Mouse (Mus musculus): Measurements from ENCODE around the gene Usp27x.

The Usp27x gene

GRCm38 (mm10) chrX:7375716-7376480 is at the start of gene Usp27x:
Gene Usp27x, minus strand, starts transcription at chrX:7375830.
- DNase-seq: peak; percentile 54 to 58

- peak; percentile 70 to 74 for DNase-seq
These were observed 47.1 kb upstream of the Usp27x start for GRCm38 (mm10) chrX:7422691-7423111.

- DNase-seq: peak in 1 of 2 experiments; percentile 5
These were observed 46.5 kb upstream of the Usp27x start for GRCm38 (mm10) chrX:7422166-7422565.

- DNase-seq: peak; percentile 72 to 80
These were observed 45.4 kb upstream of the Usp27x start for GRCm38 (mm10) chrX:7421016-7421415.

GRCm38 (mm10) chrX:7416178-7416871 is 40.7 kb upstream of the Usp27x start:
- no peak for DNase-seq

- DNase-seq: no peak
These were observed 39.7 kb upstream of the Usp27x start for GRCm38 (mm10) chrX:7415308-7415707.

GRCm38 (mm10) chrX:7412239-7413033 is 36.8 kb upstream of the Usp27x start:
- no peak for DNase-seq

GRCm38 (mm10) chrX:7376586-7376985 is 956 bp upstream of the Usp27x start:
- no peak for DNase-seq

- peak in 1 of 2 experiments; percentile 12 for DNase-seq
These were observed 311 bp downstream of the Usp27x start for GRCm38 (mm10) chrX:7375322-7375715.

- DNase-seq: peak; percentile 23 to 26
These were observed 50.2 kb downstream of the Usp27x start for GRCm38 (mm10) chrX:7325455-7325854.

- DNase-seq: peak; percentile 72 to 73
These were observed 53.3 kb downstream of the Usp27x start for GRCm38 (mm10) chrX:7322288-7322687.

Measured in B cell, adult 2 months (primary cell).